Mouse (Mus musculus): ENCODE results near the gene Irf3.

Irf3 gene

DNA sequence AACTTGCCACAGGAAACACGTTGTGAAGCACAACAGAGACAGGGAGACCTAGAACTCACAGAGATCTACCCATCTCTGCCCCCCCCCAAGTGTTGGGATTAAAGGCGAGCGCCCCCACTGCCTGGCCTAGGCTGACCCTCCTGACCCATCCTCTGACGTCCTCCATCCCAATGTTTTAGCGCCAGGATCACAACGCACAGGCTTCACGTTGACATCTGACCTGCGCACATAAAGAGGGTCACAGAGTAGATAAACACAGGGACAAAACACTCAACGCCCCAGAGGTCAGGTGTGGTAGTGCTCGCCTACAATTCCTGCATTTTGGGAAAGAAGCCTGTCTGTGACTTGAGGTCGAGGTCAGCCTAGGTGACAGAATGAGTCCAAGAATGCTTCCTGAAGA lies 39.3 kb downstream of the Irf3 start:
- no peak for DNase-seq

DNA sequence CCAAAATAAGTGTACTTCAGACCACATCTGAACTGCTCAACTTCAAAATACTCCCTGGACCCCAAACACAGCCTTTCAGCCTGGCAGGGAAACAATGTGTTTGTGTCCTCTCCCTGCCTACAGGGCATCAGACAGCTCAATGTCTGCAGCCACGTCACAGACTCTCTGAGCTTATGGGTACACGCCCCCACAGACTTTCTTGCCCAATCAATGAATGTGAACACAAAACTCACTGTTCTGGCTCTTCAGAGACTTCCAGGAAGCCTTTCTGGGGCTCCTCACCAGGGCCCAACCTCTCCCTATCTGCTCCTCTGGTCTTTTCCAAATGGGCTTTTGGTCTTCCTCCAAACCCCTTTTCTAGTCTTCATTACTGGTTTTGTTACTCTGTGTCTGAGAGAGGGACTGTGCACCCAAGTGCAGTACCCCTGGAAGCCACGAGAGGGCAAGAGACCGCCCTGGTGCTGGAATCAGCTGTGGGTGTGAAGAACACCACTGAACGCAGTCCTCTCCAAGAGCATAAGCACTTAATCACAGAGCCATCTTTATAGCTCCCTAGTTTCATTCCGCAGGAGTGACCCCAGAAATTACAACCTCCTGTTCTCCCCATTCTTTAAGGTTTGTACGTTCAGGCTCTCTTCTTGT lies 40.4 kb downstream of the Irf3 start:
- peak; percentile 84 for DNase-seq

DNA sequence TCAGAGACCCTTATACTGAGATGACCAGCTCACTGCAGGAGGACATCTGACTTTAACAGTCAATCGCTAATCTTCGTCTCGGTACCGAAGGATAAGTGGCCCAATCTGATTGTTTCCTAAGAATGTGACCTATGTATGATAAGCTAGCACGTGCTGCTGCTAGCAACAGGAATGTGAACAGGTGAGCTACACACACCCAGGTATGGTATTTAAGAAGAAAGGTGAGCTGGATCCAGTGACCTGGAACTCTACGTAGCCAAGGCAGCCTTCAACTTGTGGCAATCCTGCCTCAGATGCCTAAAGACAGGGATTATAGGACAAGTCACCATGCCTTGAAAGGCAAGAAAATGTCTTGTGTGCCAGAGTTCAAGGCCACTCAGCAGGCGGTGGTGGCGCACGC lies 41.0 kb downstream of the Irf3 start:
- DNase-seq, result no peak

DNA sequence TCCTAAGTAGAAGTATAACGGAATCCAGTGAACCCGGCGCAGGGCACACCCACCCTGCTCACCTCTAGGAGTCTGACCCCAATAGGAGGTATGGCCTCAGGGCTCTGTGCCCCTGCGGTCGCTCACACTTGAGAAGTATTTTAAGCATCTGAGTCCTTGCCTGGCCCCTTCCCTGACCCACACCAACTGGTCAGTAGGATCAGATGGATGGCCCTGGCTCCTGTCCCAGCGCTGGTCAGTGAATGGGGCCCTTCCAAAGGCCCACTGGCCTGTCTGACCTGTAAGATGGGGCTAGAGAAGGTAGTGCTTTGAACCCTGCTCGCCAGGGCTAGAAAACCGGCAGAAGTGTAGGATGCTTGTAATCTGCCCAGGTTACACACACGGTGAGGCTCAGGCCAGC lies 43.4 kb downstream of the Irf3 start:
- no peak for DNase-seq

DNA sequence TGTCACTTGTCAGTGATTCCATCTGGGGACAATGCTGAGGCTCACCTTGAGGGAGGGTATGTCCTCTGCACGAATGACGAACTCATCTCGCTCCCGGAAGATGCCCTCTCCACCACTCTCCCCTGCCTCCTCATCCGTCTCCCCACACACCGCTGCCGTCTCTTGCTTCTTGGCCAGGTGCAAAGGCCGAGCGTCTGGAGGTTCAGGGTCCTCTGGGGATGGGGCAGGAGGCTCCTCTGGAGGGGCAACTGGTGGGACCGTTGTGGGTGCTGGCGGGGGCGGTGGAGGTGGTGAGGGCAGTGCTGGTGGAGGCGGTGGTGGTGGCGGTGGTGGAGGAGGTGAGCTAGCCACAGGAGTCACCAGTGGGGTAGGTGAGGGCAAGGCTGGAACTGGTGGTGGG lies 45.9 kb downstream of the Irf3 start:
- DNase-seq, result no peak

DNA sequence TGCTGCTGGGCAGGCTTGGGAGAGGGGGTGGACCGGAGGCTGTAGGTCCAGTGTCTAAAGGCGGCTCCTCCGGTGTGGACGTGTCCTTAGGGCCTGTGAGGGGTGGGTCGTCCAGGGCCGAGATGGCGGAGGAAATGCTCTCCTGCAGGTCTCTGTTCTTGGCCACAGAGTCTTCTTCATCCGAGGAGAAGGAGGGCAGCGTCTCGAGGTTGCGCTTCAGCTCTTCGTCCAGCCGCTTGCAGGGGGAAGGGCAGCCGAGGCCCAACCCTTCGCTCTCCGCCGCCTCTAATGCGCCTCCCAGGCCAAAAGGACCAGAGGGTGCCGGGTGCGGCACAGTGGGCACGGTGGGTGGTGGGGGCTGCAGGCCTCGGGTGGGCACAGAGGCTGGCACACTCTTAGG lies 48.3 kb downstream of the Irf3 start:
- DNase-seq, result no peak

DNA sequence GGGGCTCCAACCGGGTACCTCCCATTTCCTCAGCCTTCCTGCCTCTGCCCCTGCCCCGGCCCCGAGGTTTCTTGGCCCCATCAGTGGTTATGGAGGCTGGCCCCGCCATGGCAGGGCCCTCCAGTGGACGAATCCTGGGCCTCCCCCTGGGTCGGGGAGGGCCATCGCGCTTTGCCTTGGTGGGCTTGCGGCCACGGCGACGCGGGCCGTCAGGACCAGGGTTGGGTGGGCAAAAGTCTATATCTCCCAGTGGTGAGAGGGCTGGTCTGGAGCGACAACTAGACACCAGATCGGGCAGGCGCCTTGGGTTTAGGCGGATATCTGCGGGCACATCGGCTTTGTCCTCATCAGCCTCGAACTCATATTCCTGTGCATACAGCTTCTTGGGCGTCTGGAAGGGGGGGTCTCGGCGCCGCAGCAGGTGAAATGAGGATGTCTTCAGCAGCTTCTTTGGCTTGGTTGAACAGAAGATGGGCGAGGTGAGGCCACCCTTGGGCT lies 49.5 kb downstream of the Irf3 start:
- no peak for DNase-seq

DNA sequence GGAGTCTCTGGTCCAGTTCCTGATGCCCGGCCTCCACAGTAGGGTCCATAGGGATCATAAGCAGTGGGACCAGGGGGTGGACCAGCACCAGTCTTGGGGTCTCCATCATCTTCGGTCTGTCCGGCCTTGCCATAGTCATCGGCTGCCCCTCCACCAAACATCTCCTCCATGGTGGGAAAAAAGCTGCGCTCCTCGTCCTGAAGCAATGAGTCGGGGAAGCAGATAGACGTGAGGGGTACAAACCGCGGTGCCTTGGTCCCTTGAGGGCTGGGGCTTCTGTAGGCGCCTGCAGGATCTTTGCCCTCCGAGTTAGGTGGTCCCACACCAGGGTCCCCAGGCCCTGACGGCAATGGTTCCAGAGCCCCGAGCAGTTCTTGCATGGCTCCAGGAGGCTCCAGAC lies 50.0 kb downstream of the Irf3 start:
- no peak for DNase-seq

DNA sequence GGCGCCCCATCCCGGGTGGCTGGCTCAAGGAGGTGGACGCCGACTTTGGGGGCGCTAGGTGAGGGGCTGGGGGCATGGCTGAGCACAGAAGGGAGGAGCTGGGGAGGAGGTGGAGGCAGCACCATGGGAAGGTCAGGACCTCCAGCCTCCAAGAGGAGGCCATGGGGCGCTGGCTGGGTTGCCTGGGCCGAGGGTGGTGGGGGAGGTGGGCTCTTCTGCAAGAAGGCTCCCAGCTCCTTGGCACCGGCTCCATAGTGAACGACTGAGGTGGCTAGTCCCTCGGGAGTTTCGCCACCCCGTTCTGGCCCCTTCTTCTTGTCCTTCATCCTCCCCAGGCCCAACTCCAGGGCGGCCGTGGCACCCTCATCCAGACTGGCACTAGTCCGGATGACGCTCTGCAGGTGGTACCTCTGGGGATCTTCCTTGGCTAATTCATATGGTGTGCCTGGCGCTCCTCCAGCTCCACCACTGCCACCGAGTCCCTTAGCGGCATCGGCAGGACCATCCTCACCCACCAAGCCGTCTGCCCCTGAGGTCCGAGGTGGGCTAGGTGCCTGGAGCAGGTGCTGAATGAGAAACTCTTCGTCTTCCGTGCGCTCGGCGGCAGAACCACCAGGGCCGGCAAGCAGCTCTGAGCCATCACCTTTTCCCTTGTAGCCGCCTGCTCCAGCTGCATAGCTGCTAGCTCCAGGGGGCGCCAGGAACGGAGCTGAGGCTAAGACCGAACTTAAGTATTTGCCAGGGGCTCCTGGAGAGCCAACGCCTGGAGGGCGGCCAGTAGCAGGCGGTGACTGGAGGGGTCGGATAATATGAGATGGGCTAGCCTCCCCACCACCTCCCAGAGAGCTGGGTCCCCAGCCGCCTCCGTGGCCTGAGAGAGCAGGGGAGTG lies 50.8 kb downstream of the Irf3 start:
- DNase-seq, result no peak

DNA sequence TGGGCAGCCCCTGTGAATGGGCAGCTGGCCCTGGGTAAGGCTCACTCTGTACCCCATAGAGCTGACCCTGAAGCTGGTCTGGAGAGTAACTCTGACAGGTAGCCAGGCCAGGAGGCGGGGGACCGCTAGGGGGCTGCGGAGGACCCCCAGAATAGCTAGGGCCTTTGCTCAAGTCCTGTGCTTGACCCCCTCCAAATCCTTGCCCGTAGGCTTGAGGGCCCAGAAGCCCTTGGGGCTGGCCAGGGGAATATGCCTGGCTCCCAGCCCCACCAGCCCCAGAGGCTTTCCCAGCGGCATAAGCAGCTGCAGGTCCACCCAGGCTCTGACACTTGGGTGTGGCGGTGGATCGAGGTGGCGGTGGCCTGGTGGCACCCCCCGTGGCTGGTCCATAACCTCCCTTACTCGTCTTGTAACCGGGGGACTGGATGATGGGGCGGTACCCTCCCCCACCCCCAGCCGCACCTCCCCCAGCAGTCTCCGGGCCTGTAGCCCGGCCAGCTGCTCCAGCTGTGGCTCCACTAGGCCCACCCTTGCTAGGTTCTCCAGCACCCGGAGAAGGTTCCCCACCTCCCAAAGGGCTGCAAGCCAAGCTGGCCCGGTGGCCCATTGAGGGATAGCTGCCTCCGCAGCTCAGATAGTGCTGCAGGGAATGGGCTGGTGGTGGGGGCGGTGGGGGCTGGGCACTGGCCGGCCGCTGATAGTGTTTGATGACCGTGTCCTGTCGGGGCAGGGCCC lies 51.6 kb downstream of the Irf3 start:
- no peak for DNase-seq

DNA sequence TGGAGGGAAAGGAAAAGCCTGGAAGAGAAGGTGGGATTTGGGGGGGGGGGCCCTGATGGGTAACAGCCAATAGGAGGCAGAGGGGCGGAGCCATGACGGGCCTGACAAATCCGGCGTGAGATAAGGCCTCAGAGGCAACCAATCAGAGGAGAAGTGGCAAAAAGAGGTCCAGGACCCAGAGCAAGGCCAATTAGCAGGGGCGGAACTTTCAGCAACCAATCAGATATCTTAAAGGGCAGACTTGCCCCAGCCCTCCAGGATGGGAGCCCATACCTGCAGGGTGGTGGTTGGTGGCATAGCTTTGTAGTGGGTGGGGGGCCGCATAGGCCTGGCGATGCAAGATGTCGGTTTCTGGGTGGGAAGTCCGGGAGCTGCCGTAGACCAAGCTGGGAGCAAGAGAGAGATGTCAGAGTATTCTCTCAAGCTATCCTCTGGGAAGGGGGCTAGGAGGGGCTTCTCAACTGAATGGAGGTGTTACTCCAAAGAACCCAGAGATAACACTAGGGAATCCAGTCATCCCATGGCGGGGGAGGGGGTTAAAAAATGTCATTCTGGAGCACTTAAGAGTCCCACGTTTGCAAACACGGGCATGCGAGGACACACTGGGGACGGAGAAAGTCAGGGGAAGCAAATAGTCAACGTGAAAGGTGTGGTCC lies 53.6 kb downstream of the Irf3 start:
- peak; percentile 53 for DNase-seq

DNA sequence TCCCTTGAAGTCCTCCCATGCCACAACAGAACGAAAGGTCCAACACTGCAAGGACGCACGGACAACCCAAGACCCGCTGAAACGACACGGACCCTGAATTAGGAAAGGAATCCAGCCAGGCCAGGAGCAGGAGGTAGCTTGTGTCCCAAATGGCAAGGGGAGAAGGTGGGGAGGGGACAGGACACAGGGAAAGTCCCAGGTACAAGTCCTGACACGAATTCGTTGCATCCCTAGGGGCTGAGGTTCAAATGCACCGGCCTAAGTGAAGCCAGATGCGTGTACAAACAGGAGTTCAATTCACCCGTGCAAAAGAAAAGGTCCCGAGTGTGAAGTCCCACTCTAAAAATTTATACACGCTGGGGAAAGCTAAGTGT lies 54.1 kb downstream of the Irf3 start:
- no peak for DNase-seq
